29 mouse cellular contexts compared by ENCODE assay signal in genomic region chr14:36989784-36990183, GRCm38 (mm10). TPM values are rescaled to one million over a fixed set of nuclear protein-coding genes. Genes with fewer than 3 reads are reported as not detected.
DNase-seq lines count a peak whose midpoint lies in the region; ATAC-seq lines count a peak whose summit lies in the region.
"Had no signal": no experiment of that assay in that cellular context is flagged by ENCODE, and none has a peak within 500 bp of the region (broad histone marks: within the 10 kb centered on the region; RNA-seq: fewer than 3 reads in every experiment).

No protein-coding gene starts in this region.

- H3K4me2 ChIP-seq in kidney, embryonic 16.5 days (replicated peaks; ENCODE audit: low read depth, low read length): no peak overlapping the region
- H3K4me2 ChIP-seq in liver, embryonic 16.5 days (ENCODE audit: low read depth, low read length): no peak overlapping the region
- H3K4me2 ChIP-seq: forebrain, embryonic 12.5 days; heart, embryonic 13.5 days; hindbrain, embryonic 14.5 days; limb, embryonic 13.5 days; lung, embryonic 15.5 days had no signal

- no peak overlapping the region for H3K4me3 ChIP-seq in kidney, embryonic 16.5 days (ENCODE audit: low read length)
- no peak overlapping the region for H3K4me3 ChIP-seq in liver, embryonic 16.5 days (ENCODE audit: low read depth, low read length)
- H3K4me3 ChIP-seq: forebrain, embryonic 12.5 days; heart, embryonic 13.5 days; limb, embryonic 13.5 days; lung, embryonic 15.5 days; midbrain, embryonic 10.5 days had no signal

- intact Hi-C loops in left cerebral cortex, postnatal 4 days (cut with DNase I): no loop called here

- H3K9ac ChIP-seq in kidney, embryonic 16.5 days (replicated peaks; ENCODE audit: low read length): no peak overlapping the region
- H3K9ac ChIP-seq in liver, embryonic 16.5 days (ENCODE audit: low read depth, low read length): no peak overlapping the region
- H3K9ac ChIP-seq: forebrain, embryonic 12.5 days; heart, embryonic 13.5 days; hindbrain, embryonic 14.5 days; limb, embryonic 13.5 days; lung, embryonic 15.5 days had no signal

- no peaks in the 10 kb centered on the region for H3K9me3 ChIP-seq in kidney, embryonic 16.5 days (ENCODE audit: low read length)
- H3K9me3 ChIP-seq in liver, embryonic 16.5 days (replicated peaks; ENCODE audit: control insufficient read depth, low read length): no peaks in the 10 kb centered on the region
- H3K9me3 ChIP-seq: forebrain, embryonic 12.5 days; heart, embryonic 13.5 days; limb, embryonic 13.5 days; lung, embryonic 15.5 days; midbrain, embryonic 10.5 days had no signal

- DNase-seq in cerebellum, postnatal 14 days: peak; percentile 41 to 52
- no peak for DNase-seq in cerebellum, adult 9-10 months
- DNase-seq in kidney, adult 11 months: peak; percentile 83
- DNase-seq in Muller cell, postnatal 12 days (ENCODE audit: inconsistent ontology term): no peak
- no peak for DNase-seq in left cerebral cortex, postnatal 4 days
- DNase-seq: adrenal gland, postnatal 36 days; cerebellum, adult 18-20 months; lung, postnatal 4 days; right cerebral cortex, postnatal 4 days had no signal

- no peaks in the 10 kb centered on the region for H3K27me3 ChIP-seq in kidney, embryonic 16.5 days (ENCODE audit: insufficient read depth, low read length)
- H3K27me3 ChIP-seq in liver, embryonic 16.5 days (ENCODE audit: control insufficient read depth, insufficient read depth, low read depth, low read length): no peaks in the 10 kb centered on the region
- H3K27me3 ChIP-seq: forebrain, embryonic 12.5 days; heart, embryonic 13.5 days; limb, embryonic 13.5 days; lung, embryonic 15.5 days had no signal

- no peaks in the 10 kb centered on the region for H3K4me1 ChIP-seq in kidney, embryonic 16.5 days (ENCODE audit: insufficient read depth, low read length)
- no peaks in the 10 kb centered on the region for H3K4me1 ChIP-seq in liver, embryonic 16.5 days (ENCODE audit: control insufficient read depth, low read depth, low read length)
- H3K4me1 ChIP-seq: forebrain, embryonic 12.5 days; heart, embryonic 13.5 days; limb, embryonic 13.5 days; lung, embryonic 15.5 days; midbrain, embryonic 10.5 days had no signal

- H3K27ac ChIP-seq in kidney, embryonic 16.5 days (ENCODE audit: low read length): no peak overlapping the region
- H3K27ac ChIP-seq in liver, embryonic 16.5 days (ENCODE audit: low read length): no peak overlapping the region
- H3K27ac ChIP-seq: forebrain, embryonic 12.5 days; heart, embryonic 13.5 days; hindbrain, embryonic 14.5 days; limb, embryonic 13.5 days; lung, embryonic 15.5 days; midbrain, embryonic 10.5 days; stomach, postnatal 0 days had no signal

- ATAC-seq in kidney, embryonic 16.5 days (ENCODE audit: low FRiP score, low TSS enrichment): peak; percentile 87
- ATAC-seq in liver, embryonic 16.5 days (ENCODE audit: low read depth): peak; percentile 67; the same call in 1 of the 2 replicates
- ATAC-seq: CD4-positive, CD25-positive, alpha-beta regulatory T cell, adult 4 months had no signal

- H3K36me3 ChIP-seq in kidney, embryonic 16.5 days (ENCODE audit: insufficient read depth, low read length): no peaks in the 10 kb centered on the region
- no peaks in the 10 kb centered on the region for H3K36me3 ChIP-seq in liver, embryonic 16.5 days (ENCODE audit: control insufficient read depth, insufficient read depth)
- H3K36me3 ChIP-seq: forebrain, embryonic 12.5 days; heart, embryonic 13.5 days; limb, embryonic 13.5 days; lung, embryonic 15.5 days; midbrain, embryonic 10.5 days had no signal

RNA-seq across cellular contexts. Expression of gene Ccser2, which starts 21.2 kb away (rescaled TPM):
- 37.4 and 39.3 TPM in 2 replicates for polyA plus RNA-seq in kidney, embryonic 16.5 days (2015; fragmentation: Nextera tagmentation; extraction: Ambion mirVana)
- polyA plus RNA-seq in liver, embryonic 16.5 days (2015; fragmentation: Nextera tagmentation; extraction: Ambion mirVana): 6.7 and 7.0 TPM in 2 replicates
- total RNA-seq in left cerebral cortex, postnatal 4 days (2021): 100 to 1,000 TPM; 123 to 124 TPM

RNA-seq across cellular contexts. Expression of gene Rgr, which starts 59.0 kb away (rescaled TPM):
- polyA plus RNA-seq in kidney, embryonic 16.5 days (2015; fragmentation: Nextera tagmentation; extraction: Ambion mirVana): not detected in 2 replicates
- not detected in 2 replicates for polyA plus RNA-seq in liver, embryonic 16.5 days (2015; fragmentation: Nextera tagmentation; extraction: Ambion mirVana)
- not detected for total RNA-seq in left cerebral cortex, postnatal 4 days (2021)
- total RNA-seq: adrenal gland, postnatal 36 days; common myeloid progenitor, adult 5-6 weeks; ES-E14; gastrocnemius, adult 8-10 months; granulocyte monocyte progenitor cell, adult 5-6 weeks; heart, postnatal 25 days; layer of hippocampus, postnatal 25 days; left cerebral cortex, postnatal 10 days; midbrain, postnatal 0 days; neutrophil, adult 5-6 weeks had no signal
- polyA plus RNA-seq: embryonic facial prominence, embryonic 11.5 days; forebrain, embryonic 12.5 days; heart, embryonic 13.5 days; hindbrain, embryonic 14.5 days; lung, embryonic 15.5 days; midbrain, embryonic 10.5 days; midbrain, postnatal 0 days; stomach, postnatal 0 days had no signal

Comparison
In these comparisons a context has a peak if more than half of its experiments do, and no peak if none do; other contexts are left out.
1. DNase-seq: peak in cerebellum, postnatal 14 days (2 of 2) and kidney, adult 11 months (single experiment); none in cerebellum, adult 9-10 months (single experiment), Muller cell, postnatal 12 days (single experiment) and left cerebral cortex, postnatal 4 days (single experiment).